Mouse (Mus musculus): ENCODE data around the gene Olfr1378. TPM values are rescaled to one million over a fixed set of nuclear protein-coding genes. Genes with fewer than 3 reads are reported as not detected.

Gene Olfr1378
- total RNA-seq (2021), result not detected

GRCm38 (mm10) chr11:50966230-50966629 is at the start of gene Olfr1378:
Gene Olfr1378, plus strand, starts transcription at chr11:50966530.
- intact Hi-C loops (cut with DNase I), result no loop called here
- no peak for DNase-seq (ENCODE audit: low spot score)

GRCm38 (mm10) chr11:50930469-50931014 is 35.8 kb upstream of the Olfr1378 start:
- no peak for DNase-seq (ENCODE audit: low spot score)
- intact Hi-C loops (cut with DNase I), result loop anchor here (2.0 to 5.0 kb wide), 3 partner anchors 14 to 103 kb away; partner anchors contain the start of genes Zfp2, Zfp354c and Zfp454

- DNase-seq (ENCODE audit: low spot score), result no peak
- intact Hi-C loops (cut with DNase I), result loop anchor here (2.0 to 5.0 kb wide), 3 partner anchors 14 to 104 kb away; partner anchors contain the start of genes Zfp2, Zfp354c and Zfp454
Measured at GRCm38 (mm10) chr11:50931021-50931420, 35.3 kb upstream of the Olfr1378 start.

DNA sequence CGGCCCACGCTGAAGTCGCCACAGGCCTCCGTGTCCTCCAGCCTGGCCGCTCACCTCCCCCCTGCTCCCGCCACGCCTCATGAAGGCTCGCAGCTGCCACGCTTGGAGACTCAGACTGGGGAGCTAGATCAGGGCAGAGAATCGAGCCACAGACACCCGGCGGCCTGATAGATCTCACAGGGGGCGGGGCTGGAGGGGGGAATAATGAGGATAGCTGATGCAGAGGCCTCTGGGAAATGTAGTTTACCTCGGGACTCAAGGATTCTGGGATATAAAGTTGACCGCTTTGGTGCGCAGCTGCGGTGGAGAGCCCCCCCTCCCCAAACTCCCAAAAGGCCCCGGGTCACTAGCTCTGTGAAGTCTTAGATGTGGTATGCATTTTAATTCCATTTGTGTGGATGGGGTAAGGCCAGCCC is 34.9 kb upstream of the Olfr1378 start, which contains the start of gene Zfp354b:
Zfp354b (minus strand) TSS at position 183 of the 416 bp plus-strand sequence.
- intact Hi-C loops (cut with DNase I), result loop anchor here (2.0 to 5.0 kb wide), 3 partner anchors 15 to 104 kb away; partner anchors contain the start of genes Zfp2, Zfp354c and Zfp454
- DNase-seq (ENCODE audit: low spot score), result peak; percentile 59

- intact Hi-C loops (cut with DNase I), result loop anchor here (2.0 to 5.0 kb wide), 3 partner anchors 45 to 125 kb away; partner anchors contain the start of genes Zfp354c and Zfp454
- no peak for DNase-seq (ENCODE audit: low spot score)
Measured at GRCm38 (mm10) chr11:50932040-50932439, 34.3 kb upstream of the Olfr1378 start.

- intact Hi-C loops (cut with DNase I), result no loop called here
- no peak for DNase-seq (ENCODE audit: low spot score)
Measured at GRCm38 (mm10) chr11:50938435-50938834, 27.9 kb upstream of the Olfr1378 start.

GRCm38 (mm10) chr11:50939621-50940366 is 26.5 kb upstream of the Olfr1378 start:
- intact Hi-C loops (cut with DNase I), result loop anchor here (1.0 to 10.0 kb wide), 3 partner anchors 94 to 595 kb away; partner anchors contain the start of genes BC049762 and Clk4
- DNase-seq (ENCODE audit: low spot score), result no peak

GRCm38 (mm10) chr11:50942386-50942785 is 23.9 kb upstream of the Olfr1378 start:
- DNase-seq (ENCODE audit: low spot score), result no peak
- intact Hi-C loops (cut with DNase I), result loop anchor here (10.0 kb wide), 2 partner anchors 322 to 592 kb away; partner anchors contain the start of genes BC049762 and Clk4

GRCm38 (mm10) chr11:50943506-50943905 is 22.8 kb upstream of the Olfr1378 start, which contains the start of gene 4933414I15Rik:
Gene 4933414I15Rik, minus strand, starts transcription at chr11:50943765.
- intact Hi-C loops (cut with DNase I), result loop anchor here (10.0 kb wide), 2 partner anchors 321 to 591 kb away; partner anchors contain the start of genes BC049762 and Clk4
- no peak for DNase-seq (ENCODE audit: low spot score)

- DNase-seq (ENCODE audit: low spot score), result no peak
Measured at GRCm38 (mm10) chr11:50952290-50952689, 14.0 kb upstream of the Olfr1378 start.

DNA sequence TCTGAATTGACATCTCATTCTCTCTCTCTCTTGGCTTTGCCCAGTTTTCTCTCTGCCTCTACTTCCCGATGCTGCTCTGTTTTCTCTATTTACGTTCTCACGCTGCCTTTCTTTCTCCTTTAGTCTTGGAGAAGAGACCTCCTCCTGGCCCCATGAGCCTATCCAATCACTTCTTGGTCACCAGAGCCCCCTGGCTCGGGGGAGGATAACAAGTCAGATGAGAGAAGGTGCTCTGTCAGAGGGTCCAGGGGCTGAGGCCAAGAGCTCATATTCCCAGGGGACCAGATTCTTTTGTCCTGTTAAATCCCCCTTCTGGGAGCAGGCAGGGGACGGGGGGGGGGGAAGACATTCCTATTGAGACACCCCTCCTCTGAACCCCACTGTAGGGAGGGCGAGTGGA is 12.7 kb upstream of the Olfr1378 start, which contains the start of gene Prop1:
Prop1 (minus strand) TSS at position 101 of the 400 bp plus-strand sequence.
- intact Hi-C loops (cut with DNase I), result no loop called here
- no peak for DNase-seq (ENCODE audit: low spot score)

More at GRCm38 (mm10) chr11:50952290-50952689, 14.0 kb upstream of the Olfr1378 start:
- intact Hi-C loops (cut with DNase I), result no loop called here

GRCm38 (mm10) chr11:50964886-50965285 is 1.4 kb upstream of the Olfr1378 start:
- no peak for DNase-seq (ENCODE audit: low spot score)
- intact Hi-C loops (cut with DNase I), result no loop called here

DNA sequence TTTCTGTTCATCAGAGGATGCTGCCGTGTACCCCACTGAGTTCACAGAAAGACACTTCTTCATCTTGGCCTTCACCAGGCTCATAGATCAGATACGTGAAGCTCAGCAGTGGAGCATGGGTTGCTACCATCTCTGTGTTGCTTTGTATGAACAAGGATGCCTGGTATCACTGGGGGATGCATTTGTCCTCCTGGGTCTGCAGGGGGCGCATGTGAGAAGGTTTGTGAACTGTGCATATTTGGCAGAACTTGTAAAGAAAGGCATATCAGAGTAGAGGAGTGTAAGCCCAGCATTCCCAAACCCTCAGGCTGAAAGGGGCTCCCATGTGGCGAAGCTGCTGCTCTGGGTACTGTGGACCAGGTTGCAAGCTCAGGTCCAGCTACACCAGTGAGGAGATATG is 10.9 kb downstream of the Olfr1378 start:
- no peak for DNase-seq (ENCODE audit: low spot score)
- intact Hi-C loops (cut with DNase I), result no loop called here

DNA sequence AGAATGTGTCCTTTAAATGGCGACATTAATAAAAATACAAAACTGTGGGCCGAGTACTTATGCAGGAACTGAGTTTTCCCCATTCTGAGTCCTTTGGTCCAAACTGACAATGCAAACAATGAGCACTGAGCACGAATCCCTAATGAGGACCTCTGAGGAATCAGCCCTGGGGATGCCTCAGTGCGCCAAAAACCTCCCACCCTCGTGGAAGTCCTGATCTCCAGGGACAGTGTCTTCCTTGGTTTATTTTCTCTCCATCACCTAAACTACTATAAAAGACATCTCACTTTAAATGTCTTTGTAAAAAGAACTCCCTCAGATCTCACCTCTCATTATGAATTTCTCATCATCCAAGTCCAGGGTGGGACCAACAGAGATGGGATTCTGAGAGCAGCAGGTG is 15.3 kb downstream of the Olfr1378 start, which contains the start of gene Olfr1377:
Olfr1377 (plus strand) TSS at position 301 of the 400 bp plus-strand sequence.
- no peak for DNase-seq (ENCODE audit: low spot score)
- intact Hi-C loops (cut with DNase I), result no loop called here

DNA sequence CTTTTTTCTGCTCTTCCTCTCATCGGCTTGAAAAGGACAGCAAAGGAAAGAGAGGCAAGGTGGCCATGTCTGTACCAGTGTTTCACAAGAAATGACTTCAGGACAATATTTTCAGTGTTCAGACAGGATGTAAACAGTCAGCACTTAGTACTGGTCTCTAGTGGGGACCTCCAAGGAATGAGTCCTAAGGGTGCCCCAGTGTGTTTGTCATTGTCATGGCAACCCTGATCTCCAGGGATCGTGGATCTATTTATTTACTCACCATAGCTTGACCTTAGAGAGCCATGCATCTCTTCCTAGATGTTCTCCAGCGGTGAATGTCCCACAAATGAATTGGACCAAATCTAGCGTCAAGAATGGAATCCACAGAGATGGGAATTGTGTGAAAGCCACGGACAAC is 37.0 kb downstream of the Olfr1378 start, which contains the start of gene Olfr51:
Olfr51 (plus strand) TSS at position 301 of the 400 bp plus-strand sequence.
- DNase-seq (ENCODE audit: low spot score), result no peak
- intact Hi-C loops (cut with DNase I), result no loop called here

DNA sequence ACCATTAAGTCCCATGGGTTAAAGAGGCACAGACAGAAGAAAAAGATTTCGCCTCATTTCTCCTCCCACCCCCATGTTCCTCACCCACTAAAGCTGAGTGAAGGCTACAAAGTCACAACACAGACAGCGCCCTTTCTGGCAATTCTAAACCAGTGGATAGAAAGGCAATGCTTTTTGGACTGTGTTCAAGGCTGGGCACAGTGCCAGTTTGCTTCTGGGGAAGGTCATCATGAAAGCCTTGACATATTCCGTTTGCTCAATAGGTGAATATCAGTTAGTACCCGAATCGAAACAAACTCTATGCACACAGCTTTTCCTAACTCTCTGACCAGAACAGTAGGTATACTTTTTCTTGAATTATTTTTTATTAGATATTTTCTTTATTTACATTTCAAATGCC is 45.5 kb downstream of the Olfr1378 start:
- DNase-seq (ENCODE audit: low spot score), result no peak
- intact Hi-C loops (cut with DNase I), result no loop called here

GRCm38 (mm10) chr11:51013936-51014335 is 47.6 kb downstream of the Olfr1378 start, which contains the start of gene Olfr54:
Gene Olfr54, plus strand, starts transcription at chr11:51014236.
- intact Hi-C loops (cut with DNase I), result no loop called here
- DNase-seq (ENCODE audit: low spot score), result no peak

DNA sequence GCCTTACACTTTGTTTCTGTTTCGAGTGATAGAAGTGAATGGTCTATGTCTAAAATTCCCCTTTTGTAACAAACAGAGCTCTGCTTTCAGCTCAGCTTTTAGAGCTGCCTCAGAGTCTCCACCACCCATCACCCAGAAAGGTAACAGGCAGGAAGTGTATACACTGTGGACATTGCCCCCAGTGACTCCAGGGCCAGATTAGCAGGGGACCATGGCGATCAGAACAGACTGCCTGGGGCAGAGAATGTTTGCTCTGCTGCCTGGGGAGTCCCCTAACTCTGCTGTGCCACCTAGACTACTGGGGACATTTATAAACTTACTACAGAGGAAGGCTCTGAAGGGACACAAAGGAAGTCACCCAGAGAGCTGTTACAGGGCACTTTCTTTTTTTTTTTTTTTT is 50.0 kb downstream of the Olfr1378 start:
- intact Hi-C loops (cut with DNase I), result no loop called here

More for the DNA sequence above, 50.0 kb downstream of the Olfr1378 start:
- DNase-seq (ENCODE audit: low spot score), result no peak
